Mouse (Mus musculus): Measurements from ENCODE around the gene Birc7.

Gene Birc7

DNA sequence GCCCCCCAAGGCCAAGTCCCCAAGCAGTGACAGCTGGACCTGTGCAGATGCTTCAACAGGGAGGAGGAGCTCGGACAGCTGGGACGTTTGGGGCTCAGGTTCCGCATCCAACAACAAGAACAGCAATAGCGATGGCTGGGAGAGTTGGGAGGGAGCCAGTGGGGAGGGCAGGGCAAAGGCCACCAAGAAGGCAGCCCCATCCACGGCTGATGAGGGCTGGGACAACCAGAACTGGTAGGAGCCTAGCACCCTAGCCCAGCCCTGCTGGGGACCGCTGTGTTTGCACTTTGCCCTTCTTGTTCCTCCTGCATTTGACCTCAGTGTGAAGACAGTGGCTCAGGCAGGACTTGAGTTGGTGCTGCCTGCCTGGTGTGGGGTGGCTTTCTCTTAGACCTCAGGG is 52.3 kb downstream of the Birc7 start:
- DNase-seq = no peak
